Mouse (Mus musculus) left cerebral cortex, adult 2 months (tissue): ENCODE results near the gene Pdzk1ip1. TPM values are rescaled to one million over a fixed set of nuclear protein-coding genes. Genes with fewer than 3 reads are reported as not detected.

Source experiments
- DNase-seq, 2 experiments: peaks; one replicate each; pipeline ENCODE4 v3.0.0; 2021 to 2022; ENCODE audit warnings: low spot score in 2 of 2, mixed read lengths in 1 of 2; ENCODE audit errors: extremely low spot score in 1 of 2
- H3K27ac ChIP-seq: fragments of 200-600 bp; 2 replicates; pipeline ENCODE4 v1.8.1; 2022
- H3K4me3 ChIP-seq: fragments of 200-600 bp; 2 replicates; pipeline ENCODE4 v1.8.1; 2022
- CTCF ChIP-seq: fragments of 200-600 bp; IDR thresholded peaks from 2 replicates; pipeline ENCODE4 v1.8.1; 2022; ENCODE audit warnings: antibody characterized with exemption, mild to moderate bottlenecking, moderate library complexity
- intact Hi-C: fragments of 180-260 bp; cut with DNase I; formaldehyde crosslinking; loops from one replicate; pipeline ENCODE4 v1.15.1; 2025
- total RNA-seq, 2 experiments: library from RNA; stranded (reverse); gene quantifications; 2 replicates each; pipeline ENCODE4 v1.2.3; 2021

The Pdzk1ip1 gene
- total RNA-seq, 2 experiments from 2014 or later, result 0.75 TPM; not detected in 1

GRCm38 (mm10) chr4:115096435-115097145, 8.1 kb downstream of the Pdzk1ip1 start:
- intact Hi-C loops, result loop anchor here (5.0 kb wide), 1 partner anchor 94 kb away; the partner anchor contains the start of gene Stil
- no peak overlapping the region for H3K4me3 ChIP-seq
- H3K27ac ChIP-seq, result no peak overlapping the region
- no peak for TF ChIP-seq CTCF
- no peak for DNase-seq

- Histone ChIP-seq H3K27ac (no peak overlapping the region), H3K4me3 (no peak overlapping the region)
- no peak for DNase-seq
- intact Hi-C loops, result loop anchor here (5.0 kb wide), 1 partner anchor 95 kb away; the partner anchor contains the start of gene Stil
- peak; percentile 65 for TF ChIP-seq CTCF
Measured at GRCm38 (mm10) chr4:115097146-115097496, 8.6 kb downstream of the Pdzk1ip1 start.

GRCm38 (mm10) chr4:115101682-115102081, 13.2 kb downstream of the Pdzk1ip1 start:
- Histone ChIP-seq H3K4me3 (no peak overlapping the region), H3K27ac (no peak overlapping the region)
- TF ChIP-seq CTCF, result peak; percentile 92
- intact Hi-C loops, result loop anchor here (2.0 to 10.0 kb wide), 3 partner anchors 31 to 609 kb away; no protein-coding TSS in a partner anchor
- DNase-seq, result peak; percentile 71 to 77

GRCm38 (mm10) chr4:115103510-115103909, 15.0 kb downstream of the Pdzk1ip1 start:
- Histone ChIP-seq H3K27ac (peak overlapping the region; percentile 19; the same call in 1 of the 2 replicates), H3K4me3 (no peak overlapping the region)
- intact Hi-C loops, result loop anchor here (2.0 to 10.0 kb wide), 2 partner anchors 29 to 551 kb away; no protein-coding TSS in a partner anchor
- DNase-seq, result no peak
- TF ChIP-seq CTCF, result no peak

GRCm38 (mm10) chr4:115111167-115111566, 22.7 kb downstream of the Pdzk1ip1 start:
- Histone ChIP-seq H3K4me3 (no peak overlapping the region), H3K27ac (no peak overlapping the region)
- no peak for TF ChIP-seq CTCF
- intact Hi-C loops, result no loop called here
- no peak for DNase-seq

GRCm38 (mm10) chr4:115113266-115113665, 24.8 kb downstream of the Pdzk1ip1 start:
- Histone ChIP-seq H3K4me3 (no peak overlapping the region), H3K27ac (no peak overlapping the region)
- intact Hi-C loops, result no loop called here
- no peak; the same call in 1 of the 2 replicates for TF ChIP-seq CTCF
- DNase-seq, result no peak

- TF ChIP-seq CTCF, result no peak
- intact Hi-C loops, result no loop called here
- Histone ChIP-seq H3K27ac (no peak overlapping the region), H3K4me3 (no peak overlapping the region)
- DNase-seq, result no peak
Measured at GRCm38 (mm10) chr4:115119642-115120041, 31.1 kb downstream of the Pdzk1ip1 start.

- TF ChIP-seq CTCF, result no peak
- intact Hi-C loops, result no loop called here
Measured at GRCm38 (mm10) chr4:115121162-115121561, 32.7 kb downstream of the Pdzk1ip1 start.

GRCm38 (mm10) chr4:115121608-115122007, 33.1 kb downstream of the Pdzk1ip1 start:
- no peak for DNase-seq
- H3K4me3 ChIP-seq, result no peak overlapping the region
- intact Hi-C loops, result no loop called here
- no peak for TF ChIP-seq CTCF
- H3K27ac ChIP-seq, result no peak overlapping the region

More at GRCm38 (mm10) chr4:115121162-115121561, 32.7 kb downstream of the Pdzk1ip1 start:
- no peak for DNase-seq
- Histone ChIP-seq H3K27ac (no peak overlapping the region), H3K4me3 (no peak overlapping the region)

- DNase-seq, result no peak
- H3K27ac ChIP-seq, result no peak overlapping the region
- intact Hi-C loops, result no loop called here
- no peak for TF ChIP-seq CTCF
- no peak overlapping the region for H3K4me3 ChIP-seq
Measured at GRCm38 (mm10) chr4:115123507-115123906, 35.0 kb downstream of the Pdzk1ip1 start.

GRCm38 (mm10) chr4:115124713-115125112, 36.2 kb downstream of the Pdzk1ip1 start:
- Histone ChIP-seq H3K4me3 (no peak overlapping the region), H3K27ac (no peak overlapping the region)
- intact Hi-C loops, result no loop called here
- DNase-seq, result no peak
- TF ChIP-seq CTCF, result peak; percentile 32

GRCm38 (mm10) chr4:115133085-115133484, 44.6 kb downstream of the Pdzk1ip1 start:
- no peak for TF ChIP-seq CTCF
- Histone ChIP-seq H3K4me3 (peak overlapping the region; percentile 72), H3K27ac (peak overlapping the region; percentile 98)
- intact Hi-C loops, result loop anchor here (2.0 kb wide), 1 partner anchor 30 kb away; no protein-coding TSS in a partner anchor
- DNase-seq, result peak in 1 of 2 experiments; percentile 13
